ENCODE assay signal across 27 mouse cellular contexts in genomic region chr1:133221459-133221858, GRCm38 (mm10). TPM values are rescaled to one million over a fixed set of nuclear protein-coding genes. Genes with fewer than 3 reads are reported as not detected.
A peak's percentile ranks its signal among the peaks of the same experiment; 100 is the strongest.
DNase-seq lines count a peak whose midpoint lies in the region; ATAC-seq and TF ChIP-seq lines count a peak whose summit lies in the region.
"Had no signal": no experiment of that assay in that cellular context is flagged by ENCODE, and none has a peak within 500 bp of the region (broad histone marks: within the 10 kb centered on the region; RNA-seq: fewer than 3 reads in every experiment).

No protein-coding gene starts in this region.

- DNase-seq in heart, adult 2 months: no peak
- no peak for DNase-seq in heart, adult 18-20 months
- no peak for DNase-seq in intestine, embryonic 14.5 days (ENCODE audit: low spot score)
- no peak for DNase-seq in ovary, postnatal 36 days (ENCODE audit: low spot score)
- DNase-seq: adrenal gland, postnatal 10 days; adrenal gland, postnatal 36 days; B cell, adult 2 months; cerebellum, adult 18-20 months; cerebellum, adult 9-10 months; cerebellum, postnatal 14 days; forebrain, postnatal 0 days; gastrocnemius, postnatal 36 days; heart, adult 11 months; heart, postnatal 36 days; kidney, adult 8-10 months had no signal

- ATAC-seq in intestine, embryonic 14.5 days (replicated peaks; ENCODE audit: low FRiP score, low TSS enrichment, low read depth): 0 out of 2 replicates have a peak, but pooled peaks have one; percentile 29
- ATAC-seq in intestine, embryonic 16.5 days: peak; percentile 80
- ATAC-seq in granulocyte monocyte progenitor cell, adult 5-6 weeks (replicated peaks; ENCODE audit: poor library complexity, severe bottlenecking): no peak
- ATAC-seq: forebrain, embryonic 14.5 days; forebrain, postnatal 0 days; hindbrain, embryonic 16.5 days; Patski had no signal

- no peak overlapping the region for H3K4me2 ChIP-seq in intestine, embryonic 14.5 days (ENCODE audit: low read length)
- H3K4me2 ChIP-seq in intestine, embryonic 16.5 days (ENCODE audit: low read depth, low read length): 0 out of 2 replicates have a peak overlapping the region, but pooled peaks have one; percentile 5
- H3K4me2 ChIP-seq: embryonic facial prominence, embryonic 12.5 days; embryonic facial prominence, embryonic 15.5 days; heart, embryonic 11.5 days; hindbrain, embryonic 13.5 days had no signal

- peak; percentile 60; the same call in 1 of the 2 replicates for TF ChIP-seq EP300 in heart, adult 2 months (IDR thresholded peaks at IDR 0.05; ENCODE audit: insufficient read depth, low read depth, low read length)

- H3K36me3 ChIP-seq in heart, adult 2 months (ENCODE audit: control insufficient read depth, insufficient read depth, low read length): no peaks in the 10 kb centered on the region
- H3K36me3 ChIP-seq in intestine, embryonic 14.5 days (ENCODE audit: control insufficient read depth, insufficient read depth, low read length): no peaks in the 10 kb centered on the region
- H3K36me3 ChIP-seq in intestine, embryonic 16.5 days (ENCODE audit: control insufficient read depth, insufficient read depth, low read length): no peaks in the 10 kb centered on the region
- H3K36me3 ChIP-seq: embryonic facial prominence, embryonic 12.5 days; embryonic facial prominence, embryonic 15.5 days; G1E; hindbrain, embryonic 10.5 days; hindbrain, embryonic 13.5 days had no signal

- WGBS in heart, adult 2 months: 47% methylated on average over 3 of the region's 3 CpGs
- 33% methylated on average over 3 of the region's 3 CpGs for WGBS in intestine, embryonic 14.5 days
- WGBS in intestine, embryonic 16.5 days: 38% methylated on average over 3 of the region's 3 CpGs

- no peak overlapping the region for H3K9ac ChIP-seq in heart, adult 2 months (ENCODE audit: low read depth, low read length)
- no peak overlapping the region for H3K9ac ChIP-seq in intestine, embryonic 14.5 days (ENCODE audit: low read length)
- no peak overlapping the region for H3K9ac ChIP-seq in intestine, embryonic 16.5 days (ENCODE audit: low read depth, low read length)
- H3K9ac ChIP-seq: embryonic facial prominence, embryonic 12.5 days; embryonic facial prominence, embryonic 15.5 days; forebrain, postnatal 0 days; hindbrain, embryonic 13.5 days had no signal

- H3K4me3 ChIP-seq in heart, adult 2 months: no peak overlapping the region
- H3K4me3 ChIP-seq in intestine, embryonic 14.5 days (ENCODE audit: low read depth, low read length): no peak overlapping the region
- no peak overlapping the region for H3K4me3 ChIP-seq in intestine, embryonic 16.5 days (ENCODE audit: low read length)
- H3K4me3 ChIP-seq: embryonic facial prominence, embryonic 12.5 days; embryonic facial prominence, embryonic 15.5 days; hindbrain, embryonic 10.5 days; hindbrain, embryonic 13.5 days had no signal

- H3K4me1 ChIP-seq in heart, adult 2 months (ENCODE audit: control insufficient read depth, insufficient read depth, low read length): peaks cover 6% of the 10 kb centered on the region
- peaks cover 26% of the 10 kb centered on the region for H3K4me1 ChIP-seq in intestine, embryonic 14.5 days (replicated peaks; ENCODE audit: control insufficient read depth, insufficient read depth, low read length)
- peaks cover 23% of the 10 kb centered on the region for H3K4me1 ChIP-seq in intestine, embryonic 16.5 days (ENCODE audit: control insufficient read depth, insufficient read depth, low read length)

- no peaks in the 10 kb centered on the region for H3K9me3 ChIP-seq in intestine, embryonic 14.5 days (ENCODE audit: control insufficient read depth, low read length)
- H3K9me3 ChIP-seq in intestine, embryonic 16.5 days (ENCODE audit: control insufficient read depth, low read length): no peaks in the 10 kb centered on the region
- H3K9me3 ChIP-seq: embryonic facial prominence, embryonic 12.5 days; embryonic facial prominence, embryonic 15.5 days; G1E; hindbrain, embryonic 10.5 days; hindbrain, embryonic 13.5 days had no signal

- intact Hi-C loops in heart, adult 2 months (cut with DNase I): no loop called here

- TF ChIP-seq CTCF in heart, adult 2 months (IDR thresholded peaks at IDR 0.05): no peak

- peak overlapping the region; percentile 44 for H3K27ac ChIP-seq in heart, adult 2 months
- no peak overlapping the region for H3K27ac ChIP-seq in intestine, embryonic 14.5 days (ENCODE audit: low read depth)
- peak overlapping the region; percentile 42; the same call in 1 of the 2 replicates for H3K27ac ChIP-seq in intestine, embryonic 16.5 days (ENCODE audit: low read length)
- H3K27ac ChIP-seq: embryonic facial prominence, embryonic 12.5 days; embryonic facial prominence, embryonic 15.5 days; hindbrain, embryonic 13.5 days had no signal

- no peak for TF ChIP-seq POLR2A in heart, adult 2 months (IDR thresholded peaks at IDR 0.05; ENCODE audit: insufficient read depth, low read depth, low read length)

- no peaks in the 10 kb centered on the region for H3K79me2 ChIP-seq in heart, adult 2 months (replicated peaks; ENCODE audit: control insufficient read depth, insufficient read depth, low read length)

- H3K27me3 ChIP-seq in heart, adult 2 months (ENCODE audit: control insufficient read depth, insufficient read depth, low read length): no peaks in the 10 kb centered on the region
- H3K27me3 ChIP-seq in intestine, embryonic 14.5 days (replicated peaks; ENCODE audit: control insufficient read depth, insufficient read depth, low read length): no peaks in the 10 kb centered on the region
- no peaks in the 10 kb centered on the region for H3K27me3 ChIP-seq in intestine, embryonic 16.5 days (replicated peaks; ENCODE audit: control insufficient read depth, insufficient read depth, low read length)
- H3K27me3 ChIP-seq: embryonic facial prominence, embryonic 15.5 days; Patski had no signal

RNA-seq across cellular contexts. Expression of gene Plekha6, which starts 57.4 kb away (rescaled TPM):
- total RNA-seq in heart, adult 2 months (2021): 10 to 100 TPM; 51.0 to 67.5 TPM
- polyA plus RNA-seq in heart, adult 2 months (2012; rRNA removed): 55.2 and 81.4 TPM in 2 replicates
- 10 to 100 TPM; 40.5 to 47.7 TPM for total RNA-seq in heart, adult 18-20 months (2021)
- polyA plus RNA-seq in intestine, embryonic 14.5 days (2014; fragmentation: Nextera tagmentation; extraction: Ambion mirVana): 15.9 TPM in 2 replicates
- polyA plus RNA-seq in intestine, embryonic 16.5 days (2015; fragmentation: Nextera tagmentation; extraction: Ambion mirVana): 10.6 and 11.0 TPM in 2 replicates
- total RNA-seq in granulocyte monocyte progenitor cell, adult 5-6 weeks (2014; fragmentation: Nextera tagmentation): 0.32 and 1.7 TPM in 2 replicates
- 0.65 TPM in 1 of 2 replicates, not detected in the other for total RNA-seq in granulocyte monocyte progenitor cell, adult 5-6 weeks (2017)
- total RNA-seq: CH12.LX had no signal

Comparison
In these comparisons a context has a peak if more than half of its experiments do, and no peak if none do; other contexts are left out.
1. RNA of gene Plekha6, which starts 57.4 kb away (total RNA-seq): 51.0 to 67.5 TPM in heart, adult 2 months and 40.5 to 47.7 TPM in heart, adult 18-20 months; 0.32 to 1.7 TPM in granulocyte monocyte progenitor cell, adult 5-6 weeks; every median in the first group is over 10 times any median in the second.